Mouse (Mus musculus) stomach, embryonic 14.5 days (tissue): ENCODE results near the gene Katna1. TPM values are rescaled to one million over a fixed set of nuclear protein-coding genes. Genes with fewer than 3 reads are reported as not detected.
A peak's percentile ranks its signal among the peaks of the same experiment; 100 is the strongest.

ENCODE experiments used
- ATAC-seq: fragments of 200-750 bp; cut with Nextera tagmentation; 2 replicates; pipeline ENCODE4 v1.8.0; 2017; ENCODE audit warnings: low read depth, moderate TSS enrichment; ENCODE audit not compliant: insufficient number of reproducible peaks, insufficient read depth, low FRiP score
- H3K27ac ChIP-seq: fragments of 300-500 bp; sonication (generic); 2 replicates; pipeline ENCODE4 v1.5.1; 2014; ENCODE audit warnings: mild to moderate bottlenecking, low read length, moderate library complexity, mixed read lengths
- H3K27me3 ChIP-seq: fragments of 300-500 bp; sonication (generic); 2 replicates; pipeline ENCODE4 v1.6.1; 2014; ENCODE audit warnings: low read length, control low read depth, mixed read lengths; ENCODE audit not compliant: control insufficient read depth, insufficient read depth
- H3K36me3 ChIP-seq: fragments of 300-500 bp; sonication (generic); 2 replicates; pipeline ENCODE4 v1.6.1; 2014; ENCODE audit warnings: mild to moderate bottlenecking, control low read depth, low read length, moderate library complexity, mixed read lengths; ENCODE audit not compliant: control insufficient read depth, insufficient read depth
- H3K4me1 ChIP-seq: fragments of 300-500 bp; sonication (generic); 2 replicates; pipeline ENCODE4 v1.6.1; 2014; ENCODE audit warnings: low read length, control low read depth, mixed read lengths; ENCODE audit not compliant: control insufficient read depth, insufficient read depth
- H3K4me2 ChIP-seq: fragments of 300-500 bp; sonication (generic); replicated peaks from 2 replicates; pipeline ENCODE4 v1.6.1; 2014; ENCODE audit warnings: low read depth, low read length, control low read depth
- H3K4me3 ChIP-seq: fragments of 300-500 bp; sonication (generic); 2 replicates; pipeline ENCODE4 v1.5.1; 2014; ENCODE audit warnings: low read depth, low read length, control low read depth
- H3K9ac ChIP-seq: fragments of 300-500 bp; sonication (generic); replicated peaks from 2 replicates; pipeline ENCODE4 v1.6.1; 2014; ENCODE audit warnings: low read depth, mild to moderate bottlenecking, control low read depth, low read length, moderate library complexity, mixed read lengths
- H3K9me3 ChIP-seq: fragments of 300-500 bp; sonication (generic); 2 replicates; pipeline ENCODE4 v1.6.1; 2016; ENCODE audit warnings: low read depth, low read length, control low read depth; ENCODE audit not compliant: control insufficient read depth
- WGBS: fragments of 180-500 bp; shearing (Covaris S2); extraction: QIAGEN DNeasy Blood & Tissue Kit; methylation state at CpG from one replicate; pipeline ENCODE4 v1.1.7; 2014; 5-methylcytosine and 5-hydroxymethylcytosine counted together
- polyA plus RNA-seq: library from polyadenylated mRNA; unstranded; fragments of >200 nt; fragmentation: Nextera tagmentation; extraction: Ambion mirVana; gene quantifications from 2 replicates; pipeline ENCODE4 v1.2.1, GENCODE M21; 2014

The Katna1 gene
- polyA plus RNA-seq, 1 experiment from 2014 or later: 59.0 TPM

GRCm38 (mm10) chr10:7748752-7749151, 23.0 kb downstream of the Katna1 start:
- Histone ChIP-seq H3K36me3 (peaks cover 42% of the 10 kb centered on the region), H3K4me3 (no peak overlapping the region), H3K4me2 (no peak overlapping the region), H3K27me3 (no peaks in the 10 kb centered on the region), H3K9me3 (no peaks in the 10 kb centered on the region), H3K27ac (no peak overlapping the region), H3K4me1 (no peaks in the 10 kb centered on the region), H3K9ac (no peak overlapping the region)
- no peak for ATAC-seq
- 85% methylated on average over 6 of the region's 6 CpGs for WGBS

DNA sequence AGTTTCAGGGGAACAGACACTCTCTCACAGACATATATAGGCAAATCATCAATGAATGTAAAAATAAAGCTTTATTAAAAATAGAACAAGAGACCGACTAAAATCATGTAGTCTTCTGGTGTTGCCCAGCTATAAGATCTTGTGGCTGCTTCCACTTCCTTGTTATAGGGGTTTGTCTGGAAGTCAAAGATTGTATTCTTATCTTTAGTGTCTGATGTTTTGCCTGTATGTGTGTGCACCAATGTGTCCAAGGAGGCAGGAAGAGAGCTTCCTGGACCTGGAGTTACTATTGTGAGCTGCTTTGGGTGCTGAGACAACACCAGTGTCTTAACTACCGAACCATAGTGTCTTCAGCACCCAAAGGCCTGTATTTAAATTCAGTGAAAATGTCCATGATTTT, 31.7 kb downstream of the Katna1 start:
- ATAC-seq: no peak
- Histone ChIP-seq H3K4me3 (no peak overlapping the region), H3K9ac (no peak overlapping the region), H3K4me1 (no peaks in the 10 kb centered on the region), H3K4me2 (no peak overlapping the region), H3K27ac (no peak overlapping the region), H3K36me3 (peaks cover 36% of the 10 kb centered on the region), H3K9me3 (no peaks in the 10 kb centered on the region), H3K27me3 (no peaks in the 10 kb centered on the region)
- WGBS: 95% methylated on average over 2 of the region's 2 CpGs

- H3K4me3 ChIP-seq: no peak overlapping the region
- H3K9me3 ChIP-seq: no peaks in the 10 kb centered on the region
- 94% methylated on average over 4 of the region's 4 CpGs for WGBS
- ATAC-seq: no peak
- H3K27me3 ChIP-seq: no peaks in the 10 kb centered on the region
- peaks cover 46% of the 10 kb centered on the region for H3K36me3 ChIP-seq
- no peak overlapping the region for H3K27ac ChIP-seq
- H3K9ac ChIP-seq: no peak overlapping the region
- no peak overlapping the region for H3K4me2 ChIP-seq
- no peaks in the 10 kb centered on the region for H3K4me1 ChIP-seq
Measured at GRCm38 (mm10) chr10:7772346-7772745, 46.5 kb downstream of the Katna1 start.

- H3K4me1 ChIP-seq: no peaks in the 10 kb centered on the region
- H3K4me2 ChIP-seq: no peak overlapping the region
- no peak overlapping the region for H3K4me3 ChIP-seq
- H3K9me3 ChIP-seq: no peaks in the 10 kb centered on the region
- H3K36me3 ChIP-seq: peaks cover 46% of the 10 kb centered on the region
- no peak for ATAC-seq
- H3K27ac ChIP-seq: no peak overlapping the region
- H3K27me3 ChIP-seq: no peaks in the 10 kb centered on the region
- H3K9ac ChIP-seq: no peak overlapping the region
- WGBS: 94% methylated on average over 1 of the region's 1 CpGs
Measured at GRCm38 (mm10) chr10:7772769-7773168, 47.0 kb downstream of the Katna1 start.

- H3K4me1 ChIP-seq: no peaks in the 10 kb centered on the region
- H3K27ac ChIP-seq: no peak overlapping the region
- no peaks in the 10 kb centered on the region for H3K27me3 ChIP-seq
- ATAC-seq: no peak
- 89% methylated on average over 8 of the region's 8 CpGs for WGBS
- H3K4me2 ChIP-seq: no peak overlapping the region
- H3K9ac ChIP-seq: no peak overlapping the region
- no peak overlapping the region for H3K4me3 ChIP-seq
- H3K9me3 ChIP-seq: no peaks in the 10 kb centered on the region
- peaks cover 46% of the 10 kb centered on the region for H3K36me3 ChIP-seq
Measured at GRCm38 (mm10) chr10:7775421-7775820, 49.6 kb downstream of the Katna1 start.

DNA sequence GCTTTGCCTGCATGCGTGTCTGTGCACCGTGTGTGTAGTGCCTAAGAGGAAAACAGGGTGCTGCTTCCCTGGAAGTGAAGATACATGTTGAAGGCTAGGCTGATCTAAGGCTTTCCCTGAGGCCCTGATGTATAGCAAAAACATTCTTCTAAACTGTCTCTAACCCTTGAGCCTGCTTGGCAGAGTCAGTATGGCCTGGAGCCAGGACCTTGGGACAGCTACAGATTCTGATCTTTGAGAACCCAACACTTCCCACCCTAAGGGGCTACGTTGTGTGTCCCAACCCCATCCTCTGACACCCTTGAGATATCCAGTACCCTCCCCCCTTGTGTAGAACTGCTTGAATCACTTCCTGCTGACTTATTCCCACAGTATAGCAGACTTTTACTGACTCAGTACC, 52.6 kb downstream of the Katna1 start:
- ATAC-seq: no peak
- Histone ChIP-seq H3K9ac (no peak overlapping the region), H3K36me3 (peaks cover 21% of the 10 kb centered on the region; the same call in 1 of the 2 replicates), H3K4me2 (no peak overlapping the region), H3K27me3 (no peaks in the 10 kb centered on the region), H3K27ac (no peak overlapping the region), H3K4me3 (no peak overlapping the region), H3K4me1 (no peaks in the 10 kb centered on the region), H3K9me3 (no peaks in the 10 kb centered on the region)
- 92% methylated on average over 3 of the region's 3 CpGs for WGBS

DNA sequence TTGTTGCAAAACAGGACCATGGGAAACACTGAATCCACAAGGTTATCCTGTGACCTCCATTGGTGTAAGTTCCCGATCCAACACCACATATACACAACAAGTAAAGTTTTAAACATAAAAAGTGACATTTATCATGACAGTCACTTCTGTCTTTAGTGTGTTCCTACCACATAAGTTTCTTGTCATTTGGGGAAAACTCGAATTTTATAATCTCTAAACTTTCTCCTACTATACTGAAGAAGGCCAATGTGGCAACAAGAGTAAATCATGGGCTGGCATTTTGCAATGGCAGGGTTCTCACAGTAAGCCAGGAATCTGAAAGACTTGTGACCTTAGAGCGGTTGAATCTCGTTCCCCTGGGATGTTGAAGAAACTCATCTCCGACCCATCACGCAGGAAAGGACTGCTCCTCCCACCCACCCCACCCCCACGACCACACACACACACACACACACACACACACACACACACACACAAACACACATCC, 54.0 kb downstream of the Katna1 start:
- no peaks in the 10 kb centered on the region for H3K27me3 ChIP-seq
- no peaks in the 10 kb centered on the region for H3K9me3 ChIP-seq
- peak overlapping the region; percentile 54 for H3K4me2 ChIP-seq
- no peak overlapping the region for H3K27ac ChIP-seq
- no peaks in the 10 kb centered on the region for H3K4me1 ChIP-seq
- no peak overlapping the region for H3K9ac ChIP-seq
- ATAC-seq: no peak
- WGBS: 15% methylated on average over 7 of the region's 7 CpGs
- peaks cover 10% of the 10 kb centered on the region; the same call in 1 of the 2 replicates for H3K36me3 ChIP-seq
- H3K4me3 ChIP-seq: peak overlapping the region; percentile 96

- Histone ChIP-seq H3K4me3 (peak overlapping the region; percentile 96), H3K27me3 (no peaks in the 10 kb centered on the region), H3K9ac (peak overlapping the region; percentile 76), H3K4me2 (peak overlapping the region; percentile 54), H3K27ac (peak overlapping the region; percentile 11; the same call in 1 of the 2 replicates), H3K36me3 (0 out of 2 replicates have a peak, but pooled peaks cover 3% of the 10 kb centered on the region), H3K4me1 (no peaks in the 10 kb centered on the region), H3K9me3 (no peaks in the 10 kb centered on the region)
- peak; percentile 94 for ATAC-seq
- 1% methylated on average over 75 of the region's 77 CpGs for WGBS
Measured at GRCm38 (mm10) chr10:7780238-7781176, 54.7 kb downstream of the Katna1 start.
